Mouse (Mus musculus) c-Kit-positive CD71-positive TER-119-negative erythroid progenitor cells, embryonic 14.5 days (primary cell): ENCODE results near the gene Mylk3.

Experiments used
- DNase-seq: peaks from one replicate; pipeline ENCODE4 v3.0.0-alpha.2; 2013; ENCODE audit warnings: low read depth

The Mylk3 gene

GRCm38 (mm10) chr8:85381926-85382325 lies 4.2 kb downstream of the Mylk3 start:
- DNase-seq = no peak

- peak; percentile 82 for DNase-seq
Measured at GRCm38 (mm10) chr8:85380824-85381209, 5.3 kb downstream of the Mylk3 start.

- DNase-seq = no peak
Measured at GRCm38 (mm10) chr8:85380123-85380823, 5.9 kb downstream of the Mylk3 start.

GRCm38 (mm10) chr8:85379142-85379781 lies 6.9 kb downstream of the Mylk3 start:
- DNase-seq = peak; percentile 89

- no peak for DNase-seq
Measured at GRCm38 (mm10) chr8:85376516-85376915, 9.6 kb downstream of the Mylk3 start.

GRCm38 (mm10) chr8:85374286-85374685 lies 11.9 kb downstream of the Mylk3 start:
- DNase-seq = no peak

GRCm38 (mm10) chr8:85373435-85374039 lies 12.6 kb downstream of the Mylk3 start:
- no peak for DNase-seq

- DNase-seq = no peak
Measured at GRCm38 (mm10) chr8:85372465-85372839, 13.7 kb downstream of the Mylk3 start.

- DNase-seq = no peak
Measured at GRCm38 (mm10) chr8:85371736-85372464, 14.2 kb downstream of the Mylk3 start.

- no peak for DNase-seq
Measured at GRCm38 (mm10) chr8:85365176-85365575, 21.0 kb downstream of the Mylk3 start.

GRCm38 (mm10) chr8:85364628-85365027 lies 21.5 kb downstream of the Mylk3 start:
- no peak for DNase-seq

- peak; percentile 59 for DNase-seq
Measured at GRCm38 (mm10) chr8:85363406-85363805, 22.7 kb downstream of the Mylk3 start.

GRCm38 (mm10) chr8:85362211-85362610 lies 23.9 kb downstream of the Mylk3 start:
- DNase-seq = no peak

GRCm38 (mm10) chr8:85353287-85353686 lies 32.9 kb downstream of the Mylk3 start:
- no peak for DNase-seq

GRCm38 (mm10) chr8:85339871-85340573 lies 46.1 kb downstream of the Mylk3 start:
- DNase-seq = no peak

GRCm38 (mm10) chr8:85337681-85338080 lies 48.5 kb downstream of the Mylk3 start:
- no peak for DNase-seq

- DNase-seq = no peak
Measured at GRCm38 (mm10) chr8:85336211-85336933, 49.8 kb downstream of the Mylk3 start.

- DNase-seq = peak; percentile 50
Measured at GRCm38 (mm10) chr8:85335105-85335504, 51.0 kb downstream of the Mylk3 start.

GRCm38 (mm10) chr8:85329506-85329905 lies 56.6 kb downstream of the Mylk3 start:
- no peak for DNase-seq

GRCm38 (mm10) chr8:85327036-85327435 lies 59.1 kb downstream of the Mylk3 start:
- no peak for DNase-seq

GRCm38 (mm10) chr8:85323084-85323483 lies 63.1 kb downstream of the Mylk3 start:
- no peak for DNase-seq
